Mouse (Mus musculus) thymus, adult 2 months (tissue): ENCODE data around the gene Stag1.

Experiments used
- CTCF ChIP-seq: fragments of 200-500 bp; IDR thresholded peaks from 2 replicates; pipeline ENCODE4 v1.5.1; 2012; ENCODE audit warnings: mild to moderate bottlenecking, control low read depth, low read length, moderate library complexity, borderline replicate concordance; ENCODE audit not compliant: control insufficient read depth, poor library complexity, insufficient read depth; ENCODE audit errors: extremely low read depth
- POLR2A ChIP-seq: fragments of 200-500 bp; IDR thresholded peaks from 2 replicates; pipeline ENCODE4 v1.6.1; 2012; ENCODE audit warnings: mild to moderate bottlenecking, low read length, control low read depth, moderate library complexity; ENCODE audit not compliant: control insufficient read depth, poor library complexity, insufficient read depth; ENCODE audit errors: extremely low read depth

DNA sequence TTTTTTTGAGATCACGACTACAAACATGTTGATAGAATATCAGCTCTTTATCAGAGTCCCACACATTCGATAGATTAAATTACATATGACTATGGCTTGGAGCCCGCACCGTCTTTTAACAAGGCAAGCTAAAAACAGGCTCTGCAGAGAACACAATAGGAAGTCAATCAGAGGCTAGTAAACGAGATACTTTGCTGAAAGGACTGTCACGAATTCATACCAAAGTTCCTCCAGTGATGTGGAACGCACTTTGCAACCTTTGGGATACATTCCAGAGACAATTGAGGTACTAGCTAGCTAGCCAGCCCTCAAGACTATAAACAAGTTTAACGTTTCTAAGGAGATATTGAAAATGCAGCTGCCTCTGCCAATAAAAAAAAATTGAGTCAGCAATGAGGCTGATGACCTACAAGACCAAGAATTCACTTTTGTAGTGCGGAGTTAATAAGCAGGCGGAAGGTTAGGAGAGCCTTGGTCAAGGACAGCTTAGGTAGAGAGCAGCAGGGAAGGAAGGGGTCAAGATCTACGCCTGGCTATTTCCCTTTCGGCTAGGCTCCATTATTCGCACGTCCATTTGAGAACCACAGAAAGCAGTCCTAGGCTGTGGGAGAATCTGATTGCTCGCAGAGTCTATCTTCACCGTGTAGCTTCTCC lies 44.7 kb downstream of the Stag1 start:
- TF ChIP-seq CTCF (no peak), POLR2A (no peak)
